Mouse (Mus musculus) cerebellum, adult 2 months (tissue): ENCODE results near the gene Adamts2. TPM values are rescaled to one million over a fixed set of nuclear protein-coding genes. Genes with fewer than 3 reads are reported as not detected.

Experiments
- DNase-seq, 2 experiments: peaks; one replicate each; pipeline ENCODE4 v3.0.0; 2021
- H3K27ac ChIP-seq: fragments of 200-500 bp; 2 replicates; pipeline ENCODE4 v1.5.1; 2012; ENCODE audit warnings: low read length, control low read depth, inconsistent platforms; ENCODE audit not compliant: insufficient read depth
- H3K27me3 ChIP-seq: fragments of 200-500 bp; 2 replicates; pipeline ENCODE4 v1.6.1; 2012; ENCODE audit warnings: inconsistent platforms, mild to moderate bottlenecking, low read length, moderate library complexity; ENCODE audit not compliant: control insufficient read depth, insufficient read depth
- H3K4me1 ChIP-seq: fragments of 200-500 bp; 2 replicates; pipeline ENCODE4 v1.6.1; 2011; ENCODE audit warnings: low read length; ENCODE audit not compliant: control insufficient read depth, insufficient read depth
- H3K4me3 ChIP-seq: fragments of 200-500 bp; replicated peaks from 2 replicates; pipeline ENCODE3; 2011; ENCODE audit warnings: mild to moderate bottlenecking, low read depth, low read length, control low read depth; ENCODE audit not compliant: insufficient read depth
- CTCF ChIP-seq: fragments of 200-500 bp; IDR thresholded peaks from 2 replicates; pipeline ENCODE4 v1.5.1; 2011; ENCODE audit warnings: low read depth, mild to moderate bottlenecking, control low read depth, low read length, moderate library complexity, borderline replicate concordance; ENCODE audit not compliant: insufficient read depth
- POLR2A ChIP-seq: fragments of 200-500 bp; IDR thresholded peaks from 2 replicates; pipeline ENCODE4 v1.6.1; 2011; ENCODE audit warnings: low read length, control low read depth, borderline replicate concordance; ENCODE audit not compliant: insufficient read depth
- WGBS: fragments of 180-500 bp; shearing (Covaris S2); methylation state at CpG from one replicate; pipeline ENCODE4 v1.1.7; 2018; 5-methylcytosine and 5-hydroxymethylcytosine counted together
- polyA plus RNA-seq: library from polyadenylated mRNA; depleted of rRNA; stranded (reverse); fragments of >200 nt; gene quantifications from 2 replicates; pipeline ENCODE4 v1.2.3, GENCODE M21; 2012

Gene Adamts2
- polyA plus RNA-seq, 1 experiment: 21.1 TPM

- no peak overlapping the region for H3K4me3 ChIP-seq
- TF ChIP-seq CTCF (no peak), POLR2A (no peak)
- no peaks in the 10 kb centered on the region for H3K27me3 ChIP-seq
- no peak overlapping the region for H3K27ac ChIP-seq
- WGBS: 77% methylated on average over 3 of the region's 3 CpGs
- no peaks in the 10 kb centered on the region; the same call in 1 of the 2 replicates for H3K4me1 ChIP-seq
- DNase-seq: no peak
Observed at GRCm38 (mm10) chr11:50662176-50662575, 60.3 kb downstream of the Adamts2 start.

- H3K4me3 ChIP-seq: no peak overlapping the region
- TF ChIP-seq CTCF: no peak
- H3K27me3 ChIP-seq: no peaks in the 10 kb centered on the region
- 91% methylated on average over 4 of the region's 4 CpGs for WGBS
- no peak for DNase-seq
- no peak overlapping the region for H3K27ac ChIP-seq
- H3K4me1 ChIP-seq: peaks cover 8% of the 10 kb centered on the region
Observed at GRCm38 (mm10) chr11:50664826-50665225, 62.9 kb downstream of the Adamts2 start.

- Histone ChIP-seq H3K4me3 (no peak overlapping the region), H3K4me1 (peaks cover 39% of the 10 kb centered on the region), H3K27me3 (no peaks in the 10 kb centered on the region), H3K27ac (no peak overlapping the region)
- 32% methylated on average over 9 of the region's 9 CpGs for WGBS
- TF ChIP-seq CTCF (0 out of 2 replicates have a peak, but pooled peaks have one; percentile 15), POLR2A (no peak)
- peak; percentile 88 to 94 for DNase-seq
Observed at GRCm38 (mm10) chr11:50669542-50670362, 67.9 kb downstream of the Adamts2 start.

- WGBS: 66% methylated on average over 5 of the region's 5 CpGs
- no peak overlapping the region for H3K27ac ChIP-seq
- no peaks in the 10 kb centered on the region for H3K27me3 ChIP-seq
- TF ChIP-seq POLR2A (no peak), CTCF (no peak)
- no peak for DNase-seq
- H3K4me3 ChIP-seq: no peak overlapping the region
- H3K4me1 ChIP-seq: peaks cover 39% of the 10 kb centered on the region
Observed at GRCm38 (mm10) chr11:50670363-50670725, 68.5 kb downstream of the Adamts2 start.

DNA sequence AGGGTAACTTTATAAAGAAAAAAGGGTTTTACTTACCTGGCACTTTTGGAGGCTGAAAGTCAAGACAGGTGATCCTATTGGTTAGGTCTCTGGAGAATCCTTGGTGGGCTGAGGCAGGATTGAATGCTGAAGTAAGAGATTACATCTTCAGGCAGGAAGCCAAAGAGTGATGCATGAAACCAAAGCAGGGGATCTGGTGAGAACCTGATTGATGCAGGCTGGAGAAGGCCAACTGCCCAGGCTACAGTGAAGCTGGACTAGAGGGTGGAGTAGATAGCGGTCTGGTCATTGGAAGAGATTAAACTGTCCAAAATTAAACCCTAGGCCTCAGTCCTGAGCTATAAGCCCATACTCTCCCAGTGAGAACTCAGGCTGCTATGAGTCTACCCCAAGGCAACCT, 69.0 kb downstream of the Adamts2 start:
- Histone ChIP-seq H3K27ac (no peak overlapping the region), H3K4me1 (peaks cover 39% of the 10 kb centered on the region), H3K27me3 (no peaks in the 10 kb centered on the region), H3K4me3 (no peak overlapping the region)
- 90% methylated on average over 1 of the region's 1 CpGs for WGBS
- no peak for DNase-seq
- TF ChIP-seq CTCF (no peak), POLR2A (no peak)

DNA sequence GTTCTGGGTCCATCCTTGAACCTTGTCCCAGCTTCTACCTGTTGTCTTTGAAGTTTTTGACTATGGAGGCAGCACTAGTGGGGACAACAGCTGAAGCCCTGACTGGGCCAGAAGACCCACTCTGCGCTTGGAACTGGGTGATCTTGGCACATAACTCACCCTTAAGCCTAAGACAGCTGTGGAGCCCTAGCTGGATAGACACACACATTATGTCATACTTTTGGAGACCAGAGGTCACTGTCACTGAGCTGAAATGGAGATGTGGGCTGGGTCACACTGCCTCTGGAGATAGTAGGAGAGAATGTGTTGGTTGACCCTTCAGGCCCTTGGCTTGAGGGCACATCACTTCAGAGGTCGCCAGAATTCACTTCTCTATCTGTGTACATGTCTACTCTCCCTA, 69.5 kb downstream of the Adamts2 start:
- H3K4me1 ChIP-seq: peaks cover 42% of the 10 kb centered on the region
- H3K27me3 ChIP-seq: no peaks in the 10 kb centered on the region
- no peak overlapping the region for H3K4me3 ChIP-seq
- WGBS: 97% methylated on average over 2 of the region's 2 CpGs
- DNase-seq: no peak
- no peak for TF ChIP-seq CTCF
- TF ChIP-seq POLR2A: no peak
- no peak overlapping the region for H3K27ac ChIP-seq

DNA sequence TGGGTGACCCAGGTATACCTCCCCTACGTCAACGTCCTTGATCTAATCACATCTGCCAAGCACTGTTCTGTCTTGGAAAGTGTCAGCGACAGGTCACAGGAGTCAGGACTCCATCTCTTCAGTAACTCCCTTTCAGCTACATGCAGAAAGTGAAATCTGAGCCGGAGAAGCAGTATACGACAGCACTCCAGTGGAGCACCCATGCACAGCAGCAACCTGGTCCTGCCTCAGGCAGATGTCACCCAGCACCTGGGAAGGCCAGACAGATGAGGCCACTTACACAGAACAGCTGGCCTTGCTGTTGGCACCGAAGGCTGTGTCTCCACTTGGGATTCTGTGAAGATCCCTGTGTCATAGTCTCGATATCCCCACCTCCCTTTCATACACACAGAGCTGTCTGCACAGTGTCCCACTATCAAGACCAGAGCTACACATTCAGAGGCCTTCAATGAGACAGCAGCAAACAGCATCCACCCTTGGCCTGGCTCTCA, 70.0 kb downstream of the Adamts2 start:
- Histone ChIP-seq H3K4me1 (peaks cover 42% of the 10 kb centered on the region), H3K4me3 (no peak overlapping the region), H3K27ac (no peak overlapping the region), H3K27me3 (no peaks in the 10 kb centered on the region)
- 94% methylated on average over 7 of the region's 7 CpGs for WGBS
- DNase-seq: no peak
- no peak for TF ChIP-seq CTCF
- TF ChIP-seq POLR2A: no peak

- TF ChIP-seq POLR2A: no peak
- TF ChIP-seq CTCF: no peak
- peaks cover 42% of the 10 kb centered on the region for H3K4me1 ChIP-seq
- no peaks in the 10 kb centered on the region for H3K27me3 ChIP-seq
- H3K27ac ChIP-seq: no peak overlapping the region
- 5% methylated on average over 7 of the region's 7 CpGs for WGBS
- no peak overlapping the region for H3K4me3 ChIP-seq
- peak; percentile 80 to 84 for DNase-seq
Observed at GRCm38 (mm10) chr11:50672866-50673265, 71.0 kb downstream of the Adamts2 start.
